Mouse (Mus musculus) neural tube, embryonic 13.5 days (tissue): ENCODE results near the gene BC051142. TPM values are rescaled to one million over a fixed set of nuclear protein-coding genes. Genes with fewer than 3 reads are reported as not detected.

Source experiments
- ATAC-seq: fragments of 200-750 bp; cut with Nextera tagmentation; 2 replicates; pipeline ENCODE4 v1.8.0; 2017; ENCODE audit warnings: low read depth, mild to moderate bottlenecking, moderate TSS enrichment, moderate library complexity
- H3K27ac ChIP-seq: fragments of 300-500 bp; sonication (generic); replicated peaks from 2 replicates; pipeline ENCODE4 v1.5.1; 2015; ENCODE audit warnings: moderate library complexity, mild to moderate bottlenecking, inconsistent platforms
- H3K27me3 ChIP-seq: fragments of 300-500 bp; sonication (generic); 2 replicates; pipeline ENCODE4 v1.6.1; 2015; ENCODE audit warnings: mild to moderate bottlenecking, inconsistent platforms
- H3K36me3 ChIP-seq: fragments of 300-500 bp; sonication (generic); 2 replicates; pipeline ENCODE4 v1.6.1; 2015; ENCODE audit warnings: mild to moderate bottlenecking, inconsistent platforms
- H3K4me1 ChIP-seq: fragments of 300-500 bp; sonication (generic); replicated peaks from 2 replicates; pipeline ENCODE4 v1.6.1; 2015; ENCODE audit warnings: inconsistent platforms
- H3K4me2 ChIP-seq: fragments of 300-500 bp; sonication (generic); 2 replicates; pipeline ENCODE4 v1.6.1; 2015; ENCODE audit warnings: inconsistent platforms, mild to moderate bottlenecking, moderate library complexity
- H3K4me3 ChIP-seq: fragments of 300-500 bp; sonication (generic); 2 replicates; pipeline ENCODE4 v1.5.1; 2015; ENCODE audit warnings: mild to moderate bottlenecking, inconsistent platforms
- H3K9ac ChIP-seq: fragments of 300-500 bp; sonication (generic); 2 replicates; pipeline ENCODE4 v1.6.1; 2015; ENCODE audit warnings: moderate library complexity, mild to moderate bottlenecking, inconsistent platforms
- H3K9me3 ChIP-seq: fragments of 300-500 bp; sonication (generic); 2 replicates; pipeline ENCODE4 v1.6.1; 2016; ENCODE audit warnings: inconsistent platforms
- WGBS: fragments of 180-500 bp; shearing (Covaris S2); methylation state at CpG from one replicate; pipeline ENCODE4 v1.1.7; 2015; 5-methylcytosine and 5-hydroxymethylcytosine counted together
- polyA plus RNA-seq: library from polyadenylated mRNA; unstranded; fragments of >200 nt; fragmentation: Nextera tagmentation; extraction: Ambion mirVana; gene quantifications from 2 replicates; pipeline ENCODE4 v1.2.1, GENCODE M21; 2015

BC051142 gene
- 2.7 and 2.8 TPM in 2 replicates for polyA plus RNA-seq

GRCm38 (mm10) chr17:34398711-34399393 is at the start of gene BC051142:
Gene BC051142 (plus strand): TSS chr17:34398820.
- WGBS = 6% methylated on average over 34 of the region's 34 CpGs
- peak within 1 kb of the TSS; percentile 81 for H3K9ac ChIP-seq
- H3K4me2 ChIP-seq = peak within 1 kb of the TSS; percentile 63
- H3K27me3 ChIP-seq = no peaks in the 10 kb centered on the region
- no peaks in the 10 kb centered on the region for H3K36me3 ChIP-seq
- peak within 1 kb of the TSS; percentile 99 for H3K27ac ChIP-seq
- peak within 1 kb of the TSS; percentile 55 for H3K4me3 ChIP-seq
- H3K9me3 ChIP-seq = no peaks in the 10 kb centered on the region
- ATAC-seq = peak; percentile 99
- H3K4me1 ChIP-seq = peaks cover 5% of the 10 kb centered on the region; the same call in 1 of the 2 replicates

GRCm38 (mm10) chr17:34349429-34349828 is 49.2 kb upstream of the BC051142 start:
- no peak for ATAC-seq
- Histone ChIP-seq H3K27me3 (0 out of 2 replicates have a peak, but pooled peaks cover 3% of the 10 kb centered on the region), H3K4me1 (no peaks in the 10 kb centered on the region), H3K36me3 (no peaks in the 10 kb centered on the region), H3K4me2 (no peak overlapping the region), H3K27ac (no peak overlapping the region), H3K9me3 (no peaks in the 10 kb centered on the region), H3K9ac (no peak overlapping the region), H3K4me3 (no peak overlapping the region)
- WGBS = 3% methylated on average over 4 of the region's 4 CpGs

- Histone ChIP-seq H3K4me1 (no peaks in the 10 kb centered on the region), H3K27ac (no peak within 1 kb of the TSS), H3K27me3 (0 out of 2 replicates have a peak, but pooled peaks cover 3% of the 10 kb centered on the region), H3K4me3 (no peak within 1 kb of the TSS), H3K9me3 (no peaks in the 10 kb centered on the region), H3K9ac (no peak within 1 kb of the TSS), H3K36me3 (no peaks in the 10 kb centered on the region), H3K4me2 (no peak within 1 kb of the TSS)
- no peak for ATAC-seq
- WGBS = 87% methylated on average over 5 of the region's 5 CpGs
Observed at GRCm38 (mm10) chr17:34354539-34354938, 44.1 kb upstream of the BC051142 start, which contains the start of gene Btnl2. Gene Btnl2 (plus strand): TSS chr17:34354822.

GRCm38 (mm10) chr17:34354940-34355339 is 43.7 kb upstream of the BC051142 start:
- 87% methylated on average over 1 of the region's 1 CpGs for WGBS

GRCm38 (mm10) chr17:34362954-34363546 is 35.6 kb upstream of the BC051142 start:
- 86% methylated on average over 15 of the region's 15 CpGs for WGBS
- no peak overlapping the region for H3K9ac ChIP-seq
- H3K4me1 ChIP-seq = no peaks in the 10 kb centered on the region
- H3K9me3 ChIP-seq = no peaks in the 10 kb centered on the region
- no peak for ATAC-seq
- no peak overlapping the region for H3K4me3 ChIP-seq
- H3K4me2 ChIP-seq = no peak overlapping the region
- H3K27ac ChIP-seq = no peak overlapping the region
- no peaks in the 10 kb centered on the region for H3K36me3 ChIP-seq
- H3K27me3 ChIP-seq = no peaks in the 10 kb centered on the region

More at GRCm38 (mm10) chr17:34354940-34355339, 43.7 kb upstream of the BC051142 start:
- no peak for ATAC-seq
- Histone ChIP-seq H3K4me3 (no peak overlapping the region), H3K4me2 (no peak overlapping the region), H3K4me1 (no peaks in the 10 kb centered on the region), H3K9ac (no peak overlapping the region), H3K9me3 (no peaks in the 10 kb centered on the region), H3K27me3 (0 out of 2 replicates have a peak, but pooled peaks cover 3% of the 10 kb centered on the region), H3K27ac (no peak overlapping the region), H3K36me3 (no peaks in the 10 kb centered on the region)

GRCm38 (mm10) chr17:34363676-34364310 is 34.8 kb upstream of the BC051142 start:
- no peak overlapping the region for H3K9ac ChIP-seq
- H3K27ac ChIP-seq = no peak overlapping the region
- no peaks in the 10 kb centered on the region for H3K27me3 ChIP-seq
- no peaks in the 10 kb centered on the region for H3K36me3 ChIP-seq
- H3K4me1 ChIP-seq = no peaks in the 10 kb centered on the region
- H3K4me2 ChIP-seq = no peak overlapping the region
- no peak overlapping the region for H3K4me3 ChIP-seq
- 84% methylated on average over 3 of the region's 3 CpGs for WGBS
- H3K9me3 ChIP-seq = no peaks in the 10 kb centered on the region
- no peak for ATAC-seq

GRCm38 (mm10) chr17:34365031-34365430 is 33.6 kb upstream of the BC051142 start:
- no peaks in the 10 kb centered on the region for H3K27me3 ChIP-seq
- no peak for ATAC-seq

GRCm38 (mm10) chr17:34370563-34370962 is 28.1 kb upstream of the BC051142 start:
- no peak for ATAC-seq
- Histone ChIP-seq H3K36me3 (no peaks in the 10 kb centered on the region), H3K27ac (no peak overlapping the region), H3K9ac (no peak overlapping the region), H3K4me1 (no peaks in the 10 kb centered on the region), H3K4me2 (no peak overlapping the region), H3K4me3 (no peak overlapping the region), H3K27me3 (no peaks in the 10 kb centered on the region), H3K9me3 (no peaks in the 10 kb centered on the region)
- WGBS = 83% methylated on average over 4 of the region's 4 CpGs

More at GRCm38 (mm10) chr17:34365031-34365430, 33.6 kb upstream of the BC051142 start:
- Histone ChIP-seq H3K27ac (no peak overlapping the region), H3K9ac (no peak overlapping the region), H3K36me3 (no peaks in the 10 kb centered on the region), H3K4me2 (no peak overlapping the region), H3K9me3 (no peaks in the 10 kb centered on the region), H3K4me1 (no peaks in the 10 kb centered on the region), H3K4me3 (no peak overlapping the region)
- WGBS = 74% methylated on average over 10 of the region's 10 CpGs

- no peak overlapping the region for H3K4me3 ChIP-seq
- no peaks in the 10 kb centered on the region for H3K36me3 ChIP-seq
- no peak for ATAC-seq
- H3K27ac ChIP-seq = no peak overlapping the region
- H3K4me1 ChIP-seq = no peaks in the 10 kb centered on the region
- no peak overlapping the region for H3K4me2 ChIP-seq
- no peaks in the 10 kb centered on the region for H3K27me3 ChIP-seq
- no peak overlapping the region for H3K9ac ChIP-seq
- H3K9me3 ChIP-seq = no peaks in the 10 kb centered on the region
- WGBS = 80% methylated on average over 6 of the region's 6 CpGs
Observed at GRCm38 (mm10) chr17:34373055-34373709, 25.4 kb upstream of the BC051142 start.

GRCm38 (mm10) chr17:34376847-34377246 is 21.8 kb upstream of the BC051142 start, which contains the start of gene Btnl1:
Gene Btnl1 (plus strand): TSS chr17:34377132.
- 80% methylated on average over 2 of the region's 2 CpGs for WGBS
- Histone ChIP-seq H3K4me1 (no peaks in the 10 kb centered on the region), H3K36me3 (no peaks in the 10 kb centered on the region), H3K27me3 (no peaks in the 10 kb centered on the region), H3K4me2 (no peak within 1 kb of the TSS), H3K9me3 (no peaks in the 10 kb centered on the region), H3K4me3 (no peak within 1 kb of the TSS), H3K27ac (no peak within 1 kb of the TSS), H3K9ac (no peak within 1 kb of the TSS)
- ATAC-seq = no peak

GRCm38 (mm10) chr17:34377450-34378209 is 21.0 kb upstream of the BC051142 start:
- Histone ChIP-seq H3K4me1 (no peaks in the 10 kb centered on the region), H3K9me3 (no peaks in the 10 kb centered on the region), H3K36me3 (no peaks in the 10 kb centered on the region), H3K9ac (no peak overlapping the region), H3K27ac (no peak overlapping the region), H3K27me3 (no peaks in the 10 kb centered on the region), H3K4me2 (no peak overlapping the region), H3K4me3 (no peak overlapping the region)
- 61% methylated on average over 6 of the region's 6 CpGs for WGBS
- ATAC-seq = no peak
